Mouse (Mus musculus) intestine, embryonic 16.5 days (tissue): ENCODE measurements around the gene Ubald2. TPM values are rescaled to one million over a fixed set of nuclear protein-coding genes. Genes with fewer than 3 reads are reported as not detected.

Source experiments
- ATAC-seq: fragments of 200-750 bp; cut with Nextera tagmentation; 2 replicates; pipeline ENCODE4 v1.8.0; 2017; ENCODE audit warnings: moderate TSS enrichment, moderate library complexity
- H3K27ac ChIP-seq: fragments of 300-500 bp; sonication (generic); 2 replicates; pipeline ENCODE4 v1.5.1; 2014; ENCODE audit warnings: mild to moderate bottlenecking, low read length
- H3K27me3 ChIP-seq: fragments of 300-500 bp; sonication (generic); replicated peaks from 2 replicates; pipeline ENCODE4 v1.6.1; 2014; ENCODE audit warnings: low read length, control low read depth, mixed read lengths; ENCODE audit not compliant: control insufficient read depth, insufficient read depth
- H3K36me3 ChIP-seq: fragments of 300-500 bp; sonication (generic); 2 replicates; pipeline ENCODE4 v1.6.1; 2014; ENCODE audit warnings: low read length, control low read depth; ENCODE audit not compliant: control insufficient read depth, insufficient read depth
- H3K4me1 ChIP-seq: fragments of 300-500 bp; sonication (generic); 2 replicates; pipeline ENCODE4 v1.6.1; 2014; ENCODE audit warnings: low read length, control low read depth, mixed read lengths; ENCODE audit not compliant: control insufficient read depth, insufficient read depth
- H3K4me2 ChIP-seq: fragments of 300-500 bp; sonication (generic); 2 replicates; pipeline ENCODE4 v1.6.1; 2014; ENCODE audit warnings: low read depth, low read length, control low read depth
- H3K4me3 ChIP-seq: fragments of 300-500 bp; sonication (generic); 2 replicates; pipeline ENCODE4 v1.5.1; 2014; ENCODE audit warnings: mild to moderate bottlenecking, low read length
- H3K9ac ChIP-seq: fragments of 300-500 bp; sonication (generic); 2 replicates; pipeline ENCODE4 v1.6.1; 2014; ENCODE audit warnings: low read depth, low read length
- H3K9me3 ChIP-seq: fragments of 300-500 bp; sonication (generic); 2 replicates; pipeline ENCODE4 v1.6.1; 2016; ENCODE audit warnings: low read length, control low read depth; ENCODE audit not compliant: control insufficient read depth
- WGBS: fragments of 180-500 bp; shearing (Covaris S2); extraction: QIAGEN DNeasy Blood & Tissue Kit; methylation state at CpG from one replicate; pipeline ENCODE4 v1.1.7; 2014; 5-methylcytosine and 5-hydroxymethylcytosine counted together
- polyA plus RNA-seq: library from polyadenylated mRNA; unstranded; fragments of >200 nt; fragmentation: Nextera tagmentation; extraction: Ambion mirVana; gene quantifications from 2 replicates; pipeline ENCODE4 v1.2.1, GENCODE M21; 2015

Gene Ubald2
- polyA plus RNA-seq, 1 experiment from 2014 or later, result 47.2 TPM

DNA sequence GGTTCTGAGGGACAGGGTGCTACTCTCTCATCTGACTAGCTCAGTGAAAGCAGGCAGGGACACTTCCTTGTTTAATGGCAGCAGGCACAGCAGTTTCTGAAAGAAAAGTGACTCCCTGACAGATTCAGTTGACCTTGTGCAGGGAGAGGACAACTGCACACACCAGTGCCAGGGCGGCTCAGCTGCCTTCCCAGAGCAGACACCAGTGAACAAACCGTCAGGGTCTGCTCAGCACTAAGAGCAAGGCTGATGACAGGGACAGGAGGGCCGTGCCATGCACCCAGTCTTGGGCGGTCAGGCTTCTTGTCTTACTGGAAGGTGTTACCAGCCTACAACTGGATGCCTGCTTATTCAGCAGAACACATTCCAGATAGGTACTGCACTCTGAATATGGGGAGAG is 37.0 kb downstream of the Ubald2 start:
- H3K4me1 ChIP-seq, result no peaks in the 10 kb centered on the region
- H3K4me3 ChIP-seq, result no peak overlapping the region
- H3K27ac ChIP-seq, result no peak overlapping the region
- H3K4me2 ChIP-seq, result no peak overlapping the region
- 85% methylated on average over 4 of the region's 4 CpGs for WGBS
- no peaks in the 10 kb centered on the region for H3K27me3 ChIP-seq
- ATAC-seq, result no peak
- no peaks in the 10 kb centered on the region for H3K9me3 ChIP-seq
- no peak overlapping the region for H3K9ac ChIP-seq
- peaks cover 32% of the 10 kb centered on the region for H3K36me3 ChIP-seq

DNA sequence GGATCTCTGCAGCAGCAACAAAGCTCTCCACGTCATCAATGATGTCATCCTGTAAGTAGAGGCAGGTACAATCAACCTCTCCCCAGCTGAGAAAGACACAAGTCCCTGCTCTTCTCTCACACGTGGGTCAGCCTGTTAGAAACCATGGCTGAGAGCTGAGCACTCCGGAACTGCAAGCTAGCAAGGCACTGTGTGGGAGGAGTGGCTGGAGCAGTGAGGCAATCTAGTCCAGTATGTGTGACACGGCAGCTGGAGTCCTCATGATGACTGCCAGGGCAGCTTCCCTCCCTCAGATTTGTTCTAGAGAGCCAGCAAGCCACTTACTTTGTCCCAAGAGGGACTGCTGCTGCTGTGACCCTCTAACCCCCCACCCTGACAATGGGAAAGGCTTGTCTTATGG is 38.4 kb downstream of the Ubald2 start:
- H3K9ac ChIP-seq, result no peak overlapping the region
- no peak overlapping the region for H3K4me3 ChIP-seq
- H3K27me3 ChIP-seq, result no peaks in the 10 kb centered on the region
- no peak overlapping the region for H3K27ac ChIP-seq
- WGBS, result 77% methylated on average over 4 of the region's 4 CpGs
- no peak overlapping the region for H3K4me2 ChIP-seq
- no peak for ATAC-seq
- no peaks in the 10 kb centered on the region for H3K9me3 ChIP-seq
- H3K36me3 ChIP-seq, result peaks cover 42% of the 10 kb centered on the region
- H3K4me1 ChIP-seq, result no peaks in the 10 kb centered on the region

DNA sequence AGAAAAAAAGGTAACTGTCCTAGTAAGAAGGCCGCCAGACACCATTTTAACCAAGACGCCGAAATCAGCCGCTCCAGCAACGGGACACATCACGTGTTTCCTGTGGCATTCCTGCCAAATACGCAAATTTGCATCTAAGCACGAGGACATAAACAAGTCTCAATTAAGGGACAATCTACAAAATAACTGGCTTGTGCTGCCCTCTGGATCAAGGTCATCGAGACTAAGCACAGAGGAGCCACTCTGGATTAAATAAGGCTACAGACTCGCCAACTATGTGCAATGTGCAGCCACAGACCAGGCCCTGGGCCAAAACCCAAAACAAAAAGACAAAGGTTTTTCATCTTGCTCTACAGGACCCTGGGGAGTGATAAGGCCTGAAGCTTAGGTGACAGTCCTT is 42.1 kb downstream of the Ubald2 start:
- 91% methylated on average over 10 of the region's 10 CpGs for WGBS
- Histone ChIP-seq H3K9ac (no peak overlapping the region), H3K27ac (no peak overlapping the region), H3K36me3 (peaks cover 49% of the 10 kb centered on the region), H3K4me1 (no peaks in the 10 kb centered on the region), H3K4me3 (no peak overlapping the region), H3K4me2 (no peak overlapping the region), H3K27me3 (no peaks in the 10 kb centered on the region), H3K9me3 (no peaks in the 10 kb centered on the region)
- ATAC-seq, result no peak

DNA sequence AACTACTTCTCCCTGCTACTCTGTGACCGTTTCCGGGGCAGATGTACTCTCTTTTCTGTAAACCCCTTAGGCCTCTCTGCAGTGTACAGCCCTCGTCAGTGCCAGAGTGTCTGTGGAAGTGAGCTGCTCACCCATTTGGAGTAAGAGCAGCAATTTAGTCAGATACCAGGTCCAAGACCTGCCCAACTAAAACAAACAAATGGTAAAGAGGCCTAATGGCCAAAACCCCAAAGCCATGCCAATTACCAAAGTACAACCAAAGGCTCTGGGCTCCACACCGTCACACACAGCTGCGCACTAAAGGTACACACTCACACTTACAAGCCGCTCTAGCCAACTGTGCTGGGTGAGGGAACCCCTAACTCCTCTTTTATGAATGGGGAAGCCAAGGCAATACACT is 42.8 kb downstream of the Ubald2 start:
- ATAC-seq, result no peak
- Histone ChIP-seq H3K27ac (no peak overlapping the region), H3K9me3 (no peaks in the 10 kb centered on the region), H3K4me2 (no peak overlapping the region), H3K36me3 (peaks cover 51% of the 10 kb centered on the region), H3K4me1 (no peaks in the 10 kb centered on the region), H3K27me3 (no peaks in the 10 kb centered on the region), H3K4me3 (no peak overlapping the region), H3K9ac (no peak overlapping the region)
- 85% methylated on average over 6 of the region's 6 CpGs for WGBS

DNA sequence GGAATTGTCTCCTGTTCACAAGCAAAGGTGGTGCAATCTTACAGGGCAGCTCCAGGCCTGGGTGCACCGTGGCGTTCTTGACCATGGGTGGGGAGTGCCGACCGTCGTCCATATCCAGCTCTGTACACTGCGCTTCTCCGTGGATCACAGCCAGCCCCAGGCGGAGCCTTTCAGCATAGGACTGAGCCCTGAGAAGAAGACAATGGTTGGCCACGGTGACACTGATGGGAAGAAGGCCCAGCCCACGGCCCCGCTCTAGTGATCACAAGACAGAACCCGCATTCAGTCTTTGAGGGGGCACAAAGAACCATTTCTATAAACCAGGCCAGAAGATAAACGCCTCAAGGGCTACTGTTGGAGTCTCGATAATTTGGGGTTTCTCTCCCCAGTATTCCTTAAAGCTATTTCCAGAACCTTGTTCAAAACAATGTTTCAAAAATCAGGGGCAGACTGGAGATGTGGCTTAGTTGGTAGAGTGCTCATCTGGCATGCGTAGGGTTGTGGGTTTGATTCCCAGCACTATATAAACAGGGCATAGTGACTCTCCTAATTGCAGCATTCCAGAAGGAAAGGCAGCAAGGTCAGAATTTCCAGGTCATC is 43.4 kb downstream of the Ubald2 start:
- no peaks in the 10 kb centered on the region for H3K9me3 ChIP-seq
- H3K27ac ChIP-seq, result no peak overlapping the region
- ATAC-seq, result no peak
- H3K4me1 ChIP-seq, result no peaks in the 10 kb centered on the region
- no peaks in the 10 kb centered on the region for H3K27me3 ChIP-seq
- WGBS, result 86% methylated on average over 15 of the region's 15 CpGs
- no peak overlapping the region for H3K4me3 ChIP-seq
- no peak overlapping the region for H3K9ac ChIP-seq
- H3K4me2 ChIP-seq, result no peak overlapping the region
- H3K36me3 ChIP-seq, result peaks cover 49% of the 10 kb centered on the region

DNA sequence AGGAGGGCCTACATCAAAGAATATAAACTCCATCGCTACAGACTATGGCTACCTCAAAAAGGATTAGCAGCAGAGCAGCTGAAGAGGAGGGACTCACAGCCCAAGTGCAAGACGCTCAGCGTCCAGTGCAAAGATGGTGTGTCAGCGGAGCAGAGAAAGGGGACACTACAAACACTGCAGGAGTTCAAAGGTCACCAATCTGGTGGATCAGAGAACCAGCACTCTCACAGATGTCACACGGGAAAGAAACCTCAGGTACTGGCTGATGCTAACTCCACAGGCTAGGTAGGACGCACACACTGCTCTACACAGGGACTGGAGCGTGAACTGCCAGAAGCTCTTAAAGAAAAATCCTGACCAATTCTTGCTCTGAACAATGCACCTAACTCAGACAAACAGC is 45.1 kb downstream of the Ubald2 start:
- peaks cover 44% of the 10 kb centered on the region for H3K36me3 ChIP-seq
- 82% methylated on average over 7 of the region's 7 CpGs for WGBS
- no peak overlapping the region for H3K9ac ChIP-seq
- no peak overlapping the region for H3K27ac ChIP-seq
- no peaks in the 10 kb centered on the region for H3K27me3 ChIP-seq
- no peaks in the 10 kb centered on the region for H3K4me1 ChIP-seq
- no peak for ATAC-seq
- no peak overlapping the region for H3K4me3 ChIP-seq
- no peaks in the 10 kb centered on the region for H3K9me3 ChIP-seq
- no peak overlapping the region for H3K4me2 ChIP-seq

DNA sequence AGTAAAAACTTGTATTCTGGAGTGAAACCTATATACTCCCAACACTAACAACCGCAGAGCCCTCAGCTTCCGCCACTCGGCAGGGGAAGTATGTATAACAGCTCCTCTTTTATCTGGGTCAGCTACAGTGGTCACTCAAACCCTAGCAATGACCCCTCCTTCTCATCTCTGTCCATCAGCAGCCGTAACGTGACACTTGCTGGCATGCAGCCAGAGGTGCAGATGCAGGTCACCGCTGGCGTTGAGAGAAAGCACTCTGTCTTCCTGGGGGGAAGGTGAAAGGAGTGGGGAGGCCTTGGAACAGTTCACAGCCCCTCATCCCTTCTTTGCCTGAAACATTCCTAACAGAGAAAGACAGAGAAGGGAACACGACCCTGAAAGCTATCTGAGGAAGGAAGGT is 45.9 kb downstream of the Ubald2 start:
- Histone ChIP-seq H3K27me3 (no peaks in the 10 kb centered on the region), H3K4me1 (no peaks in the 10 kb centered on the region), H3K36me3 (peaks cover 43% of the 10 kb centered on the region), H3K27ac (no peak overlapping the region), H3K4me3 (no peak overlapping the region), H3K9ac (no peak overlapping the region), H3K4me2 (no peak overlapping the region), H3K9me3 (no peaks in the 10 kb centered on the region)
- WGBS, result 51% methylated on average over 8 of the region's 8 CpGs
- ATAC-seq, result no peak

DNA sequence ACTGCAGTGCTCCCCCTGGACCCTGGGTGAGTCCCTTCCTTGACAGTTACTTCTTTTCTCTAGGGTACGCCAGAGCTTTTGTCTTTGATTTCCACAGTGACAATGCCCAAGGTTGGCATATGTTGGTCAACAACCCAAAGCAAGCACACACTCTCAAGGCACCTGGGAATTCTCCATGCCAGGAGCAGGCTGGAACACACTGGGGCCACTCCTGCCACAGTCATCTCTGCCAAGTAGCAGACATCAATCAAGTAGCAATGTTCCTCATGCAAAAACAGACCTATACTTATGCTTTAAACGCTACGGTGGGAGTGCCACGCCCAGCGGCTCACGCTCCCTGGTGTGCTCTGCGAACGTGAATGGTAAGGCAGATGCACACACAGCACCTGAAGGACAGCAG is 47.1 kb downstream of the Ubald2 start:
- H3K36me3 ChIP-seq, result peaks cover 48% of the 10 kb centered on the region
- H3K9ac ChIP-seq, result no peak overlapping the region
- WGBS, result 97% methylated on average over 8 of the region's 8 CpGs

DNA sequence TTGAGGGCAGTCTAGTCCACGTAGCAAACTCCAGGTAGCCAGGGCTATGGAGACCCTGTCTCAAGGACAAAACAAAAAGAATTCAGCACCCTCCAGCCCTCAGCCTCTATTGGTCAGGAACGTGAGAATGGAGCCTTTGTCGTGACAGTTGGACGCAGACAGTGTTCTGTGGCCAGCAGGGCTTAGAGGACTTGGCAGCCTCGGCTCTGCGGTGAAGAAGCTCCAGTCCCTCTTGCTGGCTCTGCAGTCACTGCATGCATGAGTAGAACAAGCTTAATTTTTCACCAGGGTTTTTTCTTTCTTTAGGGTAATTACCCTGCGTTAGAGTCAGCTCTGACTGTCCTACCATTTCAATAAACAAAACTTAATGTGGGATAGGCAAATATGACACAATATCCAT is 47.9 kb downstream of the Ubald2 start:
- 84% methylated on average over 7 of the region's 7 CpGs for WGBS
- H3K9ac ChIP-seq, result no peak overlapping the region
- no peak overlapping the region for H3K4me3 ChIP-seq
- no peaks in the 10 kb centered on the region for H3K27me3 ChIP-seq
- H3K36me3 ChIP-seq, result peaks cover 48% of the 10 kb centered on the region
- no peaks in the 10 kb centered on the region for H3K4me1 ChIP-seq
- ATAC-seq, result no peak
- no peaks in the 10 kb centered on the region for H3K9me3 ChIP-seq
- no peak overlapping the region for H3K27ac ChIP-seq
- H3K4me2 ChIP-seq, result no peak overlapping the region

More for the DNA sequence above, 47.1 kb downstream of the Ubald2 start:
- Histone ChIP-seq H3K4me1 (no peaks in the 10 kb centered on the region), H3K4me2 (no peak overlapping the region), H3K9me3 (no peaks in the 10 kb centered on the region), H3K27ac (no peak overlapping the region), H3K27me3 (no peaks in the 10 kb centered on the region), H3K4me3 (no peak overlapping the region)
- no peak for ATAC-seq

DNA sequence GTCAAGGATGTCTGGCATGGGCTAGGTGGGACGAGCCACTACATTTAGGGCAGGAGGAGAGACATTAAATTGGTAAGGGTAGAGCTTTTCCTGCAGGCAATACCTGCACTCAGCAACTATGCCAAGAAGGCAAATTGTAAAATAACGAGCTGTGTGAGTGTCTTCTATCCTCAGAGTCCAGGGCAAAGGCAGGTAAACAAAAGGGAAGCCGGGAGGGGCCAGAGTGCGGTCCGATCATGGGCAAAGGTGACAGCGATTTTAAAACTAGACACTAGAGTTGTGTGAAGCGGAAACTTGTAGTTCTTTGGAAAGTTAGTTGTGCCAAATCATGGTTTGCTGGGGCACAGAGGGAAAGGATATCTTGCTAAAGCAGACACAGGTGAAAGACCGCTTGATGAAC is 50.4 kb downstream of the Ubald2 start:
- Histone ChIP-seq H3K4me3 (no peak overlapping the region), H3K27me3 (no peaks in the 10 kb centered on the region), H3K4me2 (no peak overlapping the region), H3K36me3 (peaks cover 35% of the 10 kb centered on the region), H3K27ac (no peak overlapping the region), H3K4me1 (0 out of 2 replicates have a peak, but pooled peaks cover 3% of the 10 kb centered on the region), H3K9me3 (no peaks in the 10 kb centered on the region), H3K9ac (no peak overlapping the region)
- WGBS, result 79% methylated on average over 8 of the region's 8 CpGs
- ATAC-seq, result no peak
